Mouse (Mus musculus): ENCODE results near the gene Sh3bgr.

DNA sequence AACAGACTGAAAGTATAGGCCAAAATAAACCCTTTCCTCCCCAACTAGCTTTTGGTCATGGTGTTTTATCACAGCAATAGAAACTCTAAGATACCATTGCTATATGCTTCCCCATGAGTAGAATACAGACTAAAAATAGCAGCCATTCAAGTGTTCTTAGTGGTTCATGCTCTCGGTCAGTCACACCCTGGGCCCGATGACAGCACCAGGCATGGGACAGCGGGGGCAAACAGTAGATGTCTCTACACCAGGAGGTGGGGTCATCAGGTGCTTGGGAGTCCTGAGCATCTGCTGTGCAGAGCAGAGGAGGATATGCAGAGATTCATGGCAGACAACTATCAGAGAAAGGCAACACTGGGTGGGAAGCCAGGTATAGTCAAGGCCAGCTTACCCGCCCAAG lies 12.8 kb downstream of the Sh3bgr start:
- no peak for TF ChIP-seq CTCF (IDR thresholded peaks at IDR 0.05; ENCODE audit: control insufficient read depth, insufficient read depth, insufficient read length)
- no peak for TF ChIP-seq USF1 (IDR thresholded peaks at IDR 0.05; ENCODE audit: low read depth)
- TF ChIP-seq MAX (IDR thresholded peaks at IDR 0.05), result no peak
- no peak for TF ChIP-seq CEBPB (IDR thresholded peaks at IDR 0.05; ENCODE audit: low read depth)
- TF ChIP-seq MYOD1 (IDR thresholded peaks at IDR 0.05; ENCODE audit: control insufficient read depth, insufficient read length, low read depth), result no peak
- no peak for TF ChIP-seq MYOG (IDR thresholded peaks at IDR 0.05; ENCODE audit: control insufficient read depth, extremely low read depth, insufficient read length)
- no peak for TF ChIP-seq FOSL1 (IDR thresholded peaks at IDR 0.05; ENCODE audit: insufficient read depth, low read length, poor library complexity, severe bottlenecking)

Data from C2C12 (cell line).